Mouse (Mus musculus): ENCODE measurements at regions not wholly inside any gene's neighbourhood (a gene's known extent, or its start where the extent isn't known, plus 50 kb on each side); places are given as distances from the start of the nearest gene placed in this dataset.

DNA sequence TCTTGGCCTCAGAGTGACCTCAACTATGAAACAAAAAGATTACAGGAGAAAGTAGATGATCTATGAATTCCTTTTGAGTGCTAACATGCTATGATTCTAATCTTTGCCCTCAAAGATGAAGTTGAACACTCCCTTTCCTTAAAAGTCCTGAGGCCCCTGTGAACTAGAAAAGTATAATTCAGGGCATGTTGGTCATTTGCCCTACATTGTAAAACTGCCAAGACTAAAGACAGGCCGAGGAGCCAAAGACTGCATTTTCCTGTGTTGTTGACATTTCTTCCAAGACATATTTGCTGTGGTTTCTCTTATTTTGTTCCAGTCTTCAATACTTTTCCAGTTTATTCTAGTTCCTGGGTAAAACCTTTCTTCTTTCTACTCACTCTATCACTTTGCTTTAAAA lies 159.9 kb upstream of the Nt5c1b start:
- intact Hi-C loops (cut with DNase I), result no loop called here
- no peak for DNase-seq

DNA sequence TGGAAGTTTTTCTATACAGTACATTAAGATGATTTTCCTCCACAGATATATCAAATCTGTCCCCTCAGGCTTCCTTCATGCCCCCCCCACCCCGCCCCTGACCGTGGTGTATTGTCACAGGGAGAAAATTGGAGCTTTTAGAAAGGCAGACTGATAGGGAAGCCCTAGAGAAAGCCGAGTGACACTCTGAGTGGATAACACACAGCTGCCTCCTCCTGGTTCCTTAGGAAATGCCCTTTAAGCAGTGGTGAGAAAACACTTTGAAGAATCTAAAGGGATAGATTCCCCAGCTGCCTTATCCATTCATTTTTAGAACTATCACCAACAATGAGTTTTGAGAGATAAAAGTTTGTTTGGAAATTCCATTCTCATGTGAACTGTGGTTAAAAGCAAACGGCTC lies 147.0 kb upstream of the Nt5c1b start:
- intact Hi-C loops (cut with DNase I), result loop anchor here (1.0 to 10.0 kb wide), 5 partner anchors 216 to 1171 kb away; no protein-coding TSS in a partner anchor
- DNase-seq, result peak; percentile 18 to 28

DNA sequence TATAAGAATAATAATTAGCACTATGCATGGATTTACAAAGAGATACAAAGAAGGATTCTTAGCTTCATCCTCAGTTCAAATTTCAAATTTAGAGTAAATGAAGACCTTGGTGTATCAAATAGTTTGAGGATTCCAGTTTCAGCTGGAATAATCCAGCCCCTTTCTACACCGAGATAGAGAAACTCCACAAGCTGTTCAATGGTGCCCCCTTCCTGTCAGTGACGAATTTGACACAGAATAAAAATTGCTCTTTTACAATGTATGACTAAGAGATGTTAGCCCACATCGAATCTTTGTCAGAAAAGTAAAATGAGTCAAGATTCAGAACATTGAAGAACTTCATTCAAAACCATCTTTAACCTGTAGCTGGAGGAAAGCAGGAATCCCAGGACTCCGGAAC lies 145.9 kb upstream of the Nt5c1b start:
- DNase-seq, result peak; percentile 47 to 69
- intact Hi-C loops (cut with DNase I), result loop anchor here (1.0 to 10.0 kb wide), 6 partner anchors 215 to 1172 kb away; partner anchors contain the start of gene Osr1

DNA sequence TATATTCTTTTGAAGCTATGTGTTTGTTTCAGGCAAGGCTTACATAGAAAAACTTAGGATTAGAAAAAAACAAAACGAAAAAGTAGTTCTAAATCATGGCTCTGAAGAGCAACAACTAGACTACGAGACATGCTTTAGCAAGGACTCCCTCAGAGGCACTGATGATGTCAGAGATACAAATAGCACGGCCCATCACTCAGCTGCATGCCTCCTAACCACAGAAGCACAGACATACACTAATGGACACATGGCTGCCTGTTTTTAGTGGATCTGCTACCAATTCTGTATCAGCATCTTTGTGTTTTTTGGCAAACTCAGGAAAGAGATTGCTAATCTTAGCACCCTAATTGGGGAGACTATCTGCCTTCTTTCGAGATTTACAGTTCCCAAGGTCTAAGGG lies 138.6 kb upstream of the Nt5c1b start:
- DNase-seq, result no peak
- intact Hi-C loops (cut with DNase I), result no loop called here

DNA sequence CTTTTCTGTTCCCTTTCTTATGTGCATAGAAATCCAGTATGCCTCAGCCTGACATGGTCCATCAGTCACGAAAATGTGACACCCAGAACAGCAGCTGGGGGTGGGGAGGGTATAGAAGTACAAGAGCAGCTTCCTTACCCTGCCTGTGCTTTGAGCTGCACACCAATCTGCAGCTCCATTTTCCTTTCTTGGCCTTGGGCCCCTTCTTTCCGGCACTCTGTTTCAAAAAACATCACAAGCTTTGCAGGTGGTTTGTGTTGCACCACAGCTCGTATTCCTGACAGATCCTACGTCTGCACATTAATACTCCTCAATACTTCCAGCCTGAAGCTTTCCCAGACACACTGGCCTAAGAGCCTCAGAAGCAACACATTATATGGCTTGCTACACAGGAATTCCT lies 138.1 kb upstream of the Nt5c1b start:
- no peak for DNase-seq
- intact Hi-C loops (cut with DNase I), result no loop called here

DNA sequence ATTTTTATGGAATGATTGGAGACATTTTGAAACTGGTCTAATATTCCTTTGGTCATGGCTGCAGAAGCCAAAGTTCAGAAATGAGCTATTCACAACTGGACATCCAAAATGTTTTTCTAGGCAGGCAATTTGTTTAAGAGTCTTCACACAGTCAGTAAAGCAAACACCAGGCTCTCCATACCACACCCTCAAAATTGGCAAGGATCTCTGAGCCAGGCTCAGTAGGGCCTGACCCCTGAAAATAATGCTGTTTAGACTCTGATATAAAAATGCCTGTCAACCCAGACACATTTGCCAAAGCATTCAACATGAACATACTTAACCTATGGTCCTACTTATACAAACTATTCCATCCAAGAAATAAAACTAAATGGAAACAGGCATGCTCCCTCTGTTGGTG lies 121.7 kb upstream of the Nt5c1b start:
- intact Hi-C loops (cut with DNase I), result no loop called here
- DNase-seq, result no peak

DNA sequence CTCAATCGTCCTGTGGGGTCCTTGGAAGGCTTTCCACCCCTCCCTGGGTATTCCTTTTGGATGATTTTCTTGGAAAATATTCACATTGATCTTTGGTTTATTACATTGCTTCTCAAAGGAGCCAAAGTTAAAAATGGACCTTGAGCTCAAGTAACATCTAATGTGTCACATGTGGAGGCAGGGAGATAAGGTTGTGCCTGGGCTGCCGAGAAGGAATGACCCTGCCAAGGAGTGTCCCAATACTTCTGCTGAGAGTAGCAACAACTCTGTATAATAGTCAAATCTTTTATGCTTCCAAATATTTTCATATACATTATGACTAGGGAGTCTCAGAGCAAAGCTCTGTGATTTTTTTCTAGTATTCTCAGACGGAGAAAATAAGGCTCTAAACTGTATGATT lies 113.4 kb upstream of the Nt5c1b start:
- intact Hi-C loops (cut with DNase I), result no loop called here
- no peak for DNase-seq

DNA sequence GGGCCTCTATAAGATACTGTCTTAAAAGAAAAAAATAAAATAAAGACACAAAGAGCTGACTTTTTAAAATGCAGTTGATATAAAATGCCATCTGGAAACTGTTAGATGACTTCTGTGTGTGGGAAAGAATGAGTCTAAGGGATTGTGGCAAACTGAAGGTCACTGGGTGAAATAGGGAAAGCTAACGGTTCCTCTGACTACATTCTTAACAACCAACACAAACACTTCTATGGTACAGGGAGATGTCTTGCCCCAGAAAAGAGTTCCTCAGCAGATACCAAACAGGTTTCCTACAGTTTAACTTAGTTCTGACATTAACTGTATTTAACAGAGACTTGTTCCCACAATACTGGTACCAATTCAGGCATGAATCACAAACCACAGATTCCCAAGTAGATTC lies 103.6 kb upstream of the Nt5c1b start:
- intact Hi-C loops (cut with DNase I), result no loop called here
- DNase-seq, result no peak

DNA sequence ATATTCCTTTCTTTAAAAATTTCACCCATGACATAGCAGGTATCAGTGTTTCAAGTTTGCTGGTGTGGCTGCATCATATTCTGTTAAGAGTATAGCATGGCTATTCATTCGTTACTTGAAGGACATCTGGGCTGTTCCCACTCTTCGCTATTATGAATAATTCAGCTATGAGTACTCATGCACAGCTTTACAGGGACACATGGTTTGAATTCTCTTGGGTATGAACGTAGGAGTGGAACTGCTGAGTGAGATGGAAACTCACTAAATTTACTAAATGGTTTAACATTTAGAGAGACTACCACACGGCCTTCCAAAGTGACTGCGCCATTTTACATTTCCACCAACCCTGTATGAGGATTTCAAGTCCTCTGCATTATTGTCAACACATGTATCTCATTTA lies 97.7 kb upstream of the Nt5c1b start:
- no peak for DNase-seq
- intact Hi-C loops (cut with DNase I), result no loop called here

DNA sequence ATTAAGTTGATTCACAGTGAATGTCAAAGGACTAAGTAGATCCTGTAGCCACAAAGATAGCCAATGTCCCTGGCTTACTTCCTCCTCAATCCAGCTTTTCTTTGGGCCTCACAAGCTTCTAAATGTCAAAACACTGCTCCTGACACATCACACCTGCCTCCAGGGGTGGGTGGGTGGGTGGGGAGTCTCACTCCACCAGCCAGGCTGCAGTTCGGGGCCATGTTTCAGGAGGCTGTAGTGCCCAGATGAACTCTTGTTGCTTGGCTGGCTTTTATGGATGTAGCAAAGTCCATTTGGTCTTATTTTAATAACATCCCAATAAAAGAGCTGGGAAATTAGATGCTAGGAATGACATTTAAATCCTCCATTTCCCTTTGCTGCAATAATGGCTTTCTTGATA lies 94.5 kb upstream of the Nt5c1b start:
- no peak for DNase-seq
- intact Hi-C loops (cut with DNase I), result no loop called here

DNA sequence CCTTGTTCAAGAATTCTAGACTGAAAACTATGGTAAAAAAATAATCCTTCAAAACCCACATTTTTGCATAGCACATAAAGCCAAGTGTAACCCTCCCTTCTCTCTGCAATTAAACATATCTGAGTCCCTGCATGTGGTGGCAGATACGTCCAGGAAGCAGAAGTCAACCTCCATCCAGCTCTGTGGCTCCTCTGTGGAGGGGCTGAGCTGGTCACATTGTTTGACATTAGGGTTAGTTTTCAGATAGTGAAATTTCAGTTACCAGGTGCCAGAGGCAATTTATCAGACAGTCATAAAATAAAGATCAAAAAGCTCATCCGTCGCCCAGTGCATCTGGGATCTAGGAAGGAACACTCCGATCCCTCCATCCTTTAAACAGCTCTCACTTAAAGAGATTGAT lies 77.1 kb upstream of the Nt5c1b start:
- no peak for DNase-seq
- intact Hi-C loops (cut with DNase I), result no loop called here

DNA sequence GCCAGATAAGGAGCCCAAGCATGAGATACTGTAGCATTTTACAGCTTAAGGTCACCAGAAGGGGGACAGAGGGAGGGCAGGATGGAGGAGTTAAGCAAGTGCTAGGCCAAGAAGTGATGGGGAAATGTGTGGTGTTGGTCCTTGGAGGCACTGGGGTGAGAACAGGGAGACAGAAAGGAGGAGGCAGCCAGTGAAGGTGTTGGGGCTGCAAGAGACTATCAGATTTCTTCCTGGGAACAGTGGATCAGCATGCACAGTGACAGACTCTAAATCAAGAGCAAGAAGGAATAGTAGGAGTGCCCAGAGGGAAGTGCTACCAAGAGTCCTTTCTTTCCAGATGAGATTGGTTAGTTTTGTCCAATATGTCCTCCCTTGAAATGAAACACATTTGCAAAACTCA lies 63.8 kb upstream of the Nt5c1b start:
- intact Hi-C loops (cut with DNase I), result no loop called here
- no peak for DNase-seq

Measured in heart, postnatal 10 days (tissue).